Mouse (Mus musculus) kidney, adult 2 months (tissue): ENCODE measurements at regions not wholly inside any gene's neighbourhood (a gene's known extent, or its start where the extent isn't known, plus 50 kb on each side); places are given as distances from the start of the nearest gene placed in this dataset.

Experiments used
- CTCF ChIP-seq: fragments of 200-500 bp; conservative IDR thresholded peaks from 2 replicates; pipeline ENCODE4 v1.5.1; 2011; ENCODE audit warnings: low read depth, mild to moderate bottlenecking, control low read depth, low read length, moderate library complexity, mixed read lengths; ENCODE audit not compliant: insufficient read depth, insufficient read length
- POLR2A ChIP-seq: fragments of 200-500 bp; IDR thresholded peaks from one replicate; pipeline ENCODE4 v1.6.1; 2011; ENCODE audit warnings: low read depth, low read length, control low read depth

DNA sequence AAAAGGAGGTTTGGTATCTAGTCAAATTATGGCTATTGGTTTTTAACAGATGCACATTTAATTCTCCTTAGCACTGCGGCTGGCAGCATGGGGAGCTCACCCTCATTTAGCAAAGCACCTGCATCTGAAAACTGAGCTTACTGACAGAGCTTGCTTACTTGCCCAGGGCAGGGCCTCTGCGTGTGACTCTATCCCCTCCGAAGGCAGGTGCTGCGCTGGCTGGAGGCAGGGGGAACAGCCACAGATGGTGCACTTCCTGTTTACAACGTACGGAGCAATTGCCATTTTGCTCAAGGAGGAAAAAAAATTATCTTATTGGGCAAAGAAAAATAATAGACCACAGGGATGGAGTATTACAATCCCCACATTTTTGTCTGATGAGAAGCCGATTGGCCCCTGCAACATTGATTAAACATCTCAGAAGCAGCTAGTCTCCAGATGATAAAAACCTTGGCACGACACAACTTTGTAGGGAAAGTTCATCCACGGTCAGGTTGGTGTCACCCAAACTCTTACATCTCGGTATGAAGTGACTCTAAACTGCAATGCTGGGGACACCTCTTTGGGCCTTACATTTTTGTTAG is 92.5 kb downstream of the Cops8 start:
- no peak for TF ChIP-seq CTCF
- TF ChIP-seq POLR2A = no peak
